Mouse (Mus musculus) lung, embryonic 16.5 days (tissue): ENCODE data around the gene Alk. TPM values are rescaled to one million over a fixed set of nuclear protein-coding genes. Genes with fewer than 3 reads are reported as not detected.
A peak's percentile ranks its signal among the peaks of the same experiment; 100 is the strongest.

ENCODE experiments used
- ATAC-seq: fragments of 200-750 bp; cut with Nextera tagmentation; 2 replicates; pipeline ENCODE4 v1.8.0; 2017; ENCODE audit warnings: low read depth, mild to moderate bottlenecking, moderate library complexity
- H3K27ac ChIP-seq: fragments of 300-500 bp; sonication (generic); 2 replicates; pipeline ENCODE4 v1.5.1; 2014; ENCODE audit warnings: mild to moderate bottlenecking, control low read depth, low read length
- H3K27me3 ChIP-seq: fragments of 300-500 bp; sonication (generic); 2 replicates; pipeline ENCODE4 v1.6.1; 2014; ENCODE audit warnings: low read depth, low read length, mixed read lengths; ENCODE audit not compliant: control insufficient read depth, insufficient read depth
- H3K36me3 ChIP-seq: fragments of 300-500 bp; sonication (generic); 2 replicates; pipeline ENCODE4 v1.6.1; 2014; ENCODE audit warnings: low read length; ENCODE audit not compliant: control insufficient read depth, insufficient read depth
- H3K4me1 ChIP-seq: fragments of 300-500 bp; sonication (generic); replicated peaks from 2 replicates; pipeline ENCODE4 v1.6.1; 2014; ENCODE audit warnings: low read length, mixed read lengths; ENCODE audit not compliant: control insufficient read depth, insufficient read depth
- H3K4me2 ChIP-seq: fragments of 300-500 bp; sonication (generic); 2 replicates; pipeline ENCODE4 v1.6.1; 2014; ENCODE audit warnings: low read depth, low read length, control low read depth
- H3K4me3 ChIP-seq: fragments of 300-500 bp; sonication (generic); 2 replicates; pipeline ENCODE4 v1.5.1; 2014; ENCODE audit warnings: mild to moderate bottlenecking, low read length, control low read depth
- H3K9ac ChIP-seq: fragments of 300-500 bp; sonication (generic); 2 replicates; pipeline ENCODE4 v1.6.1; 2014; ENCODE audit warnings: low read length, control low read depth
- H3K9me3 ChIP-seq: fragments of 300-500 bp; sonication (generic); 2 replicates; pipeline ENCODE4 v1.6.1; 2016; ENCODE audit warnings: low read length; ENCODE audit not compliant: control insufficient read depth
- WGBS: fragments of 180-500 bp; shearing (Covaris S2); extraction: QIAGEN DNeasy Blood & Tissue Kit; methylation state at CpG from one replicate; pipeline ENCODE4 v1.1.7; 2014; 5-methylcytosine and 5-hydroxymethylcytosine counted together
- polyA plus RNA-seq: library from polyadenylated mRNA; unstranded; fragments of >200 nt; fragmentation: Nextera tagmentation; extraction: Ambion mirVana; gene quantifications from 2 replicates; pipeline ENCODE4 v1.2.1, GENCODE M21; 2015

Alk gene
- polyA plus RNA-seq, 1 experiment from 2014 or later, result not detected

GRCm38 (mm10) chr17:72021733-72022669, 582.4 kb downstream of the Alk start:
- Histone ChIP-seq H3K27ac (no peak overlapping the region), H3K4me2 (no peak overlapping the region), H3K27me3 (no peaks in the 10 kb centered on the region), H3K4me1 (no peaks in the 10 kb centered on the region), H3K9ac (no peak overlapping the region), H3K36me3 (no peaks in the 10 kb centered on the region), H3K9me3 (no peaks in the 10 kb centered on the region), H3K4me3 (no peak overlapping the region)
- 62% methylated on average over 10 of the region's 10 CpGs for WGBS
- ATAC-seq, result peak; percentile 74

GRCm38 (mm10) chr17:72017329-72017728, 587.1 kb downstream of the Alk start:
- H3K4me1 ChIP-seq, result no peaks in the 10 kb centered on the region

GRCm38 (mm10) chr17:72015253-72015652, 589.2 kb downstream of the Alk start:
- no peak for ATAC-seq

More at GRCm38 (mm10) chr17:72017329-72017728, 587.1 kb downstream of the Alk start:
- Histone ChIP-seq H3K9me3 (no peaks in the 10 kb centered on the region), H3K36me3 (no peaks in the 10 kb centered on the region), H3K9ac (no peak overlapping the region), H3K4me2 (no peak overlapping the region), H3K27ac (no peak overlapping the region), H3K4me3 (no peak overlapping the region), H3K27me3 (no peaks in the 10 kb centered on the region)
- no peak for ATAC-seq

GRCm38 (mm10) chr17:72012775-72013174, 591.7 kb downstream of the Alk start:
- Histone ChIP-seq H3K27ac (no peak overlapping the region), H3K9ac (no peak overlapping the region), H3K36me3 (no peaks in the 10 kb centered on the region), H3K9me3 (no peaks in the 10 kb centered on the region), H3K4me1 (no peaks in the 10 kb centered on the region), H3K4me2 (no peak overlapping the region), H3K4me3 (no peak overlapping the region), H3K27me3 (no peaks in the 10 kb centered on the region)
- 76% methylated on average over 9 of the region's 9 CpGs for WGBS
- ATAC-seq, result no peak

More at GRCm38 (mm10) chr17:72015253-72015652, 589.2 kb downstream of the Alk start:
- Histone ChIP-seq H3K27ac (no peak overlapping the region), H3K4me1 (no peaks in the 10 kb centered on the region), H3K27me3 (no peaks in the 10 kb centered on the region), H3K4me3 (no peak overlapping the region), H3K4me2 (no peak overlapping the region), H3K9ac (no peak overlapping the region), H3K9me3 (no peaks in the 10 kb centered on the region), H3K36me3 (no peaks in the 10 kb centered on the region)
- 64% methylated on average over 3 of the region's 3 CpGs for WGBS

- 94% methylated on average over 2 of the region's 2 CpGs for WGBS
- Histone ChIP-seq H3K4me2 (no peak overlapping the region), H3K4me1 (no peaks in the 10 kb centered on the region), H3K9me3 (no peaks in the 10 kb centered on the region), H3K36me3 (no peaks in the 10 kb centered on the region), H3K27me3 (no peaks in the 10 kb centered on the region), H3K9ac (no peak overlapping the region), H3K27ac (no peak overlapping the region), H3K4me3 (no peak overlapping the region)
- ATAC-seq, result no peak
These were observed 594.6 kb downstream of the Alk start for GRCm38 (mm10) chr17:72009836-72010235.

GRCm38 (mm10) chr17:72008389-72008788, 596.0 kb downstream of the Alk start:
- Histone ChIP-seq H3K36me3 (no peaks in the 10 kb centered on the region), H3K4me3 (no peak overlapping the region), H3K9me3 (no peaks in the 10 kb centered on the region), H3K27ac (no peak overlapping the region), H3K9ac (no peak overlapping the region), H3K4me1 (no peaks in the 10 kb centered on the region), H3K4me2 (no peak overlapping the region), H3K27me3 (no peaks in the 10 kb centered on the region)
- 55% methylated on average over 5 of the region's 5 CpGs for WGBS
- ATAC-seq, result no peak

GRCm38 (mm10) chr17:72005365-72005764, 599.1 kb downstream of the Alk start:
- H3K4me2 ChIP-seq, result no peak overlapping the region
- H3K9me3 ChIP-seq, result no peaks in the 10 kb centered on the region
- H3K4me3 ChIP-seq, result no peak overlapping the region
- H3K36me3 ChIP-seq, result no peaks in the 10 kb centered on the region
- H3K4me1 ChIP-seq, result no peaks in the 10 kb centered on the region
- H3K27me3 ChIP-seq, result no peaks in the 10 kb centered on the region
- no peak overlapping the region for H3K9ac ChIP-seq
- WGBS, result 65% methylated on average over 6 of the region's 6 CpGs
- H3K27ac ChIP-seq, result no peak overlapping the region
- ATAC-seq, result peak; percentile 71; the same call in 1 of the 2 replicates

- Histone ChIP-seq H3K27ac (no peak overlapping the region), H3K9ac (no peak overlapping the region), H3K36me3 (no peaks in the 10 kb centered on the region), H3K4me2 (no peak overlapping the region), H3K4me1 (no peaks in the 10 kb centered on the region), H3K4me3 (no peak overlapping the region), H3K27me3 (no peaks in the 10 kb centered on the region), H3K9me3 (no peaks in the 10 kb centered on the region)
- ATAC-seq, result no peak
- WGBS, result 76% methylated on average over 5 of the region's 5 CpGs
These were observed 604.6 kb downstream of the Alk start for GRCm38 (mm10) chr17:71999527-72000482.

GRCm38 (mm10) chr17:71997680-71998079, 606.7 kb downstream of the Alk start:
- H3K36me3 ChIP-seq, result no peaks in the 10 kb centered on the region
- H3K4me3 ChIP-seq, result no peak overlapping the region
- H3K27me3 ChIP-seq, result no peaks in the 10 kb centered on the region
- H3K27ac ChIP-seq, result no peak overlapping the region
- H3K9ac ChIP-seq, result no peak overlapping the region
- no peaks in the 10 kb centered on the region for H3K9me3 ChIP-seq
- H3K4me2 ChIP-seq, result no peak overlapping the region
- ATAC-seq, result no peak
- WGBS, result 79% methylated on average over 3 of the region's 3 CpGs
- no peaks in the 10 kb centered on the region for H3K4me1 ChIP-seq
